Mouse (Mus musculus): ENCODE results near the gene Ccnb1.
"Not testable (repeated sequence)": the region's sequence is repeated elsewhere in the genome, so short reads cannot be mapped to it uniquely, and the experiment has no call there.

Ccnb1 gene

GRCm38 (mm10) chr13:100786414-100786867 lies at the start of gene Ccnb1:
Gene Ccnb1, minus strand, starts transcription at chr13:100786570.
- DNase-seq (ENCODE audit: low spot score): peak; percentile 73

- no peak for DNase-seq (ENCODE audit: low spot score)
These were observed 48.4 kb upstream of the Ccnb1 start for GRCm38 (mm10) chr13:100834777-100835176.

- no peak for DNase-seq (ENCODE audit: low spot score)
These were observed 47.3 kb upstream of the Ccnb1 start for GRCm38 (mm10) chr13:100833640-100834002.

- DNase-seq (ENCODE audit: low spot score): peak; percentile 97
These were observed 46.6 kb upstream of the Ccnb1 start, which contains the start of gene Slc30a5 for GRCm38 (mm10) chr13:100832741-100833639. Gene Slc30a5, minus strand, starts transcription at chr13:100833427.

GRCm38 (mm10) chr13:100832188-100832587 lies 45.8 kb upstream of the Ccnb1 start:
- no peak for DNase-seq (ENCODE audit: low spot score)

- no peak for DNase-seq (ENCODE audit: low spot score)
These were observed 44.8 kb upstream of the Ccnb1 start for GRCm38 (mm10) chr13:100831123-100831522.

GRCm38 (mm10) chr13:100825627-100826410 lies 39.4 kb upstream of the Ccnb1 start:
- no peak for DNase-seq (ENCODE audit: low spot score)

- no peak for DNase-seq (ENCODE audit: low spot score)
These were observed 38.5 kb upstream of the Ccnb1 start for GRCm38 (mm10) chr13:100824916-100825315.

GRCm38 (mm10) chr13:100824306-100824705 lies 37.9 kb upstream of the Ccnb1 start:
- DNase-seq (ENCODE audit: low spot score): no peak

- DNase-seq (ENCODE audit: low spot score): no peak
These were observed 37.5 kb upstream of the Ccnb1 start for GRCm38 (mm10) chr13:100823863-100824262.

GRCm38 (mm10) chr13:100814451-100814850 lies 28.1 kb upstream of the Ccnb1 start:
- DNase-seq (ENCODE audit: low spot score): no peak

GRCm38 (mm10) chr13:100805776-100806175 lies 19.4 kb upstream of the Ccnb1 start:
- no peak for DNase-seq (ENCODE audit: low spot score)

GRCm38 (mm10) chr13:100797171-100797570 lies 10.8 kb upstream of the Ccnb1 start:
- DNase-seq (ENCODE audit: low spot score): no peak

GRCm38 (mm10) chr13:100789083-100789482 lies 2.7 kb upstream of the Ccnb1 start:
- DNase-seq (ENCODE audit: low spot score): no peak

GRCm38 (mm10) chr13:100788057-100788456 lies 1.7 kb upstream of the Ccnb1 start:
- DNase-seq (ENCODE audit: low spot score): not testable (repeated sequence)

GRCm38 (mm10) chr13:100787316-100788010 lies 1.1 kb upstream of the Ccnb1 start:
- no peak for DNase-seq (ENCODE audit: low spot score)

GRCm38 (mm10) chr13:100785806-100786413 lies 460 bp downstream of the Ccnb1 start:
- no peak for DNase-seq (ENCODE audit: low spot score)

GRCm38 (mm10) chr13:100777491-100777890 lies 8.9 kb downstream of the Ccnb1 start:
- DNase-seq (ENCODE audit: low spot score): no peak

GRCm38 (mm10) chr13:100776710-100777109 lies 9.7 kb downstream of the Ccnb1 start:
- DNase-seq (ENCODE audit: low spot score): no peak

GRCm38 (mm10) chr13:100776056-100776419 lies 10.3 kb downstream of the Ccnb1 start:
- no peak for DNase-seq (ENCODE audit: low spot score)

- peak; percentile 29 for DNase-seq (ENCODE audit: low spot score)
These were observed 10.9 kb downstream of the Ccnb1 start, which contains the start of gene Cenph for GRCm38 (mm10) chr13:100775252-100776055. Gene Cenph, minus strand, starts transcription at chr13:100775899.
